Mouse (Mus musculus) E14TG2a.4 (cell line): Measurements from ENCODE around the gene 0610012G03Rik.

Experiments used
- CTCF ChIP-seq: conservative IDR thresholded peaks from 2 replicates; pipeline ENCODE4 v1.5.1; 2014; ENCODE audit warnings: low read length
- NANOG ChIP-seq: IDR thresholded peaks from 2 replicates; pipeline ENCODE4 v1.6.1; 2014; ENCODE audit warnings: borderline replicate concordance, low read length, mixed read lengths

GRCm38 (mm10) chr16:31936568-31936967 lies 11.7 kb downstream of the 0610012G03Rik start:
- TF ChIP-seq CTCF, result peak; percentile 35
- TF ChIP-seq NANOG, result no peak
